ENCODE assay signal across 23 mouse cellular contexts in genomic region chr3:78575667-78576464, GRCm38 (mm10).
DNase-seq lines count a peak whose midpoint lies in the region; ATAC-seq lines count a peak whose summit lies in the region.
"Had no signal": no experiment of that assay in that cellular context is flagged by ENCODE, and none has a peak within 500 bp of the region (broad histone marks: within the 10 kb centered on the region; RNA-seq: fewer than 3 reads in every experiment).

No protein-coding gene starts in this region.

- DNase-seq in forebrain, embryonic 11.5 days (ENCODE audit: low spot score) = no peak
- DNase-seq in midbrain, embryonic 14.5 days = peak; percentile 25
- no peak for DNase-seq in kidney, postnatal 25 days
- DNase-seq: adrenal gland, adult 2 months; cerebellum, adult 8-10 months; cerebellum, postnatal 36 days; gastrocnemius, postnatal 14 days; heart, adult 11 months; heart, postnatal 10 days; lung, postnatal 36 days; retina, postnatal 1 day; right cerebral cortex, postnatal 25 days; spleen, adult 18-20 months had no signal

- H3K27ac ChIP-seq in forebrain, embryonic 12.5 days = no peak overlapping the region
- H3K27ac ChIP-seq in forebrain, embryonic 11.5 days (ENCODE audit: low read depth, low read length) = no peak overlapping the region
- H3K27ac ChIP-seq in midbrain, embryonic 14.5 days (replicated peaks; ENCODE audit: low read depth, low read length) = 0 out of 2 replicates have a peak overlapping the region, but pooled peaks have one; percentile 26
- no peak overlapping the region for H3K27ac ChIP-seq in midbrain, embryonic 16.5 days (ENCODE audit: low read length)
- peak overlapping the region; percentile 37; the same call in 1 of the 2 replicates for H3K27ac ChIP-seq in forebrain, embryonic 15.5 days (replicated peaks)
- H3K27ac ChIP-seq: left cerebral cortex, adult 2 months; liver, embryonic 14.5 days; lung, embryonic 15.5 days; neural tube, embryonic 12.5 days had no signal

- no peaks in the 10 kb centered on the region for H3K36me3 ChIP-seq in forebrain, embryonic 12.5 days (replicated peaks)
- no peaks in the 10 kb centered on the region for H3K36me3 ChIP-seq in forebrain, embryonic 11.5 days (ENCODE audit: control insufficient read depth, insufficient read depth, low read length)
- H3K36me3 ChIP-seq in midbrain, embryonic 14.5 days (ENCODE audit: control insufficient read depth, insufficient read depth, low read length) = no peaks in the 10 kb centered on the region
- H3K36me3 ChIP-seq in midbrain, embryonic 16.5 days (ENCODE audit: control insufficient read depth, insufficient read depth, low read length) = no peaks in the 10 kb centered on the region
- no peaks in the 10 kb centered on the region for H3K36me3 ChIP-seq in forebrain, embryonic 15.5 days
- H3K36me3 ChIP-seq: lung, embryonic 15.5 days; neural tube, embryonic 12.5 days had no signal

- H3K27me3 ChIP-seq in forebrain, embryonic 12.5 days = no peaks in the 10 kb centered on the region
- no peaks in the 10 kb centered on the region for H3K27me3 ChIP-seq in forebrain, embryonic 11.5 days (ENCODE audit: control insufficient read depth, insufficient read depth, low read length)
- H3K27me3 ChIP-seq in midbrain, embryonic 14.5 days (ENCODE audit: control insufficient read depth, insufficient read depth, low read length) = no peaks in the 10 kb centered on the region
- no peaks in the 10 kb centered on the region for H3K27me3 ChIP-seq in midbrain, embryonic 16.5 days (ENCODE audit: control insufficient read depth, insufficient read depth, low read depth, low read length)
- H3K27me3 ChIP-seq in forebrain, embryonic 15.5 days = no peaks in the 10 kb centered on the region
- H3K27me3 ChIP-seq: lung, embryonic 15.5 days; neural tube, embryonic 12.5 days had no signal

- no peak overlapping the region for H3K9ac ChIP-seq in forebrain, embryonic 12.5 days
- no peak overlapping the region for H3K9ac ChIP-seq in forebrain, embryonic 11.5 days (ENCODE audit: low read length)
- H3K9ac ChIP-seq in midbrain, embryonic 14.5 days (replicated peaks; ENCODE audit: low read length) = no peak overlapping the region
- H3K9ac ChIP-seq in midbrain, embryonic 16.5 days (ENCODE audit: low read depth, low read length) = no peak overlapping the region
- no peak overlapping the region for H3K9ac ChIP-seq in forebrain, embryonic 15.5 days (replicated peaks)
- H3K9ac ChIP-seq: liver, embryonic 14.5 days; lung, embryonic 15.5 days; neural tube, embryonic 12.5 days had no signal

- 40% methylated on average over 2 of the region's 2 CpGs for WGBS in forebrain, embryonic 12.5 days
- 38% methylated on average over 2 of the region's 2 CpGs for WGBS in forebrain, embryonic 11.5 days
- 30% methylated on average over 2 of the region's 2 CpGs for WGBS in midbrain, embryonic 14.5 days
- WGBS in midbrain, embryonic 16.5 days = 34% methylated on average over 2 of the region's 2 CpGs
- 31% methylated on average over 2 of the region's 2 CpGs for WGBS in forebrain, embryonic 15.5 days

- ATAC-seq in forebrain, embryonic 12.5 days (ENCODE audit: low FRiP score) = 0 out of 2 replicates have a peak, but pooled peaks have one; percentile 67
- ATAC-seq in forebrain, embryonic 11.5 days (replicated peaks; ENCODE audit: low FRiP score) = no peak
- ATAC-seq in midbrain, embryonic 14.5 days (ENCODE audit: low FRiP score, low TSS enrichment) = no peak
- no peak for ATAC-seq in midbrain, embryonic 16.5 days
- ATAC-seq in forebrain, embryonic 15.5 days (replicated peaks) = 0 out of 2 replicates have a peak, but pooled peaks have one; percentile 83
- ATAC-seq in megakaryocyte progenitor cell, adult 5-6 weeks (replicated peaks; ENCODE audit: poor library complexity) = no peak
- ATAC-seq: intestine, postnatal 0 days had no signal

- no peak overlapping the region for H3K4me2 ChIP-seq in forebrain, embryonic 12.5 days
- no peak overlapping the region for H3K4me2 ChIP-seq in forebrain, embryonic 11.5 days (ENCODE audit: low read depth, low read length, severe bottlenecking)
- no peak overlapping the region for H3K4me2 ChIP-seq in midbrain, embryonic 14.5 days (ENCODE audit: low read length)
- H3K4me2 ChIP-seq in midbrain, embryonic 16.5 days (ENCODE audit: low read length) = no peak overlapping the region
- no peak overlapping the region for H3K4me2 ChIP-seq in forebrain, embryonic 15.5 days (replicated peaks)
- H3K4me2 ChIP-seq: heart, embryonic 11.5 days; lung, embryonic 15.5 days; neural tube, embryonic 12.5 days had no signal

- H3K4me1 ChIP-seq in forebrain, embryonic 12.5 days = no peaks in the 10 kb centered on the region
- no peaks in the 10 kb centered on the region for H3K4me1 ChIP-seq in forebrain, embryonic 11.5 days (replicated peaks; ENCODE audit: control insufficient read depth, insufficient read depth, low read length)
- 0 out of 2 replicates have a peak, but pooled peaks cover 2% of the 10 kb centered on the region for H3K4me1 ChIP-seq in midbrain, embryonic 14.5 days (ENCODE audit: control insufficient read depth, insufficient read depth, low read length)
- H3K4me1 ChIP-seq in midbrain, embryonic 16.5 days (ENCODE audit: control insufficient read depth, insufficient read depth, low read length) = no peaks in the 10 kb centered on the region
- peaks cover 4% of the 10 kb centered on the region; the same call in 1 of the 2 replicates for H3K4me1 ChIP-seq in forebrain, embryonic 15.5 days
- H3K4me1 ChIP-seq: lung, embryonic 15.5 days; neural tube, embryonic 12.5 days had no signal

- H3K9me3 ChIP-seq in forebrain, embryonic 12.5 days = no peaks in the 10 kb centered on the region
- H3K9me3 ChIP-seq in forebrain, embryonic 11.5 days (ENCODE audit: control insufficient read depth, low read length) = no peaks in the 10 kb centered on the region
- H3K9me3 ChIP-seq in midbrain, embryonic 14.5 days (ENCODE audit: control insufficient read depth, low read length) = no peaks in the 10 kb centered on the region
- H3K9me3 ChIP-seq in midbrain, embryonic 16.5 days (replicated peaks; ENCODE audit: control insufficient read depth, low read length, poor library complexity, severe bottlenecking) = no peaks in the 10 kb centered on the region
- H3K9me3 ChIP-seq in forebrain, embryonic 15.5 days = no peaks in the 10 kb centered on the region
- H3K9me3 ChIP-seq: lung, embryonic 15.5 days; neural tube, embryonic 12.5 days had no signal

- no peak overlapping the region for H3K4me3 ChIP-seq in forebrain, embryonic 12.5 days (replicated peaks)
- no peak overlapping the region for H3K4me3 ChIP-seq in forebrain, embryonic 11.5 days (ENCODE audit: low read depth, low read length)
- no peak overlapping the region for H3K4me3 ChIP-seq in midbrain, embryonic 14.5 days (replicated peaks; ENCODE audit: low read depth, low read length)
- no peak overlapping the region for H3K4me3 ChIP-seq in midbrain, embryonic 16.5 days (ENCODE audit: low read depth, low read length)
- no peak overlapping the region for H3K4me3 ChIP-seq in forebrain, embryonic 15.5 days
- H3K4me3 ChIP-seq: left cerebral cortex, adult 2 months; lung, embryonic 15.5 days; neural tube, embryonic 12.5 days had no signal

Comparison
In these comparisons a context has a peak if more than half of its experiments do, and no peak if none do; other contexts are left out.
1. ATAC-seq: peak in forebrain, embryonic 12.5 days (single experiment) and forebrain, embryonic 15.5 days (single experiment); none in forebrain, embryonic 11.5 days (single experiment), midbrain, embryonic 14.5 days (single experiment), midbrain, embryonic 16.5 days (single experiment) and megakaryocyte progenitor cell, adult 5-6 weeks (single experiment).
2. H3K27ac ChIP-seq: peak in midbrain, embryonic 14.5 days (single experiment) and forebrain, embryonic 15.5 days (single experiment); none in forebrain, embryonic 12.5 days (single experiment), forebrain, embryonic 11.5 days (single experiment) and midbrain, embryonic 16.5 days (single experiment).